Mouse (Mus musculus) kidney, postnatal 0 days (tissue): ENCODE data around the gene St8sia6. TPM values are rescaled to one million over a fixed set of nuclear protein-coding genes. Genes with fewer than 3 reads are reported as not detected.

Experiments
- ATAC-seq: fragments of 200-750 bp; cut with Nextera tagmentation; replicated peaks from 2 replicates; pipeline ENCODE4 v1.8.0; 2017; ENCODE audit warnings: low read depth, moderate number of reproducible peaks, moderate TSS enrichment, moderate library complexity; ENCODE audit not compliant: low FRiP score
- DNase-seq: peaks from one replicate; pipeline ENCODE4 v3.0.0-alpha.2; 2016; ENCODE audit warnings: low spot score
- H3K27ac ChIP-seq: fragments of 300-500 bp; sonication (generic); 2 replicates; pipeline ENCODE4 v1.5.1; 2014; ENCODE audit warnings: mild to moderate bottlenecking
- H3K27me3 ChIP-seq: fragments of 300-500 bp; sonication (generic); 2 replicates; pipeline ENCODE4 v1.6.1; 2014; ENCODE audit warnings: low read length, mixed read lengths; ENCODE audit not compliant: insufficient read depth
- H3K36me3 ChIP-seq: fragments of 300-500 bp; sonication (generic); 2 replicates; pipeline ENCODE4 v1.6.1; 2014; ENCODE audit warnings: low read length, mixed read lengths; ENCODE audit not compliant: insufficient read depth
- H3K4me1 ChIP-seq: fragments of 300-500 bp; sonication (generic); replicated peaks from 2 replicates; pipeline ENCODE4 v1.6.1; 2014; ENCODE audit warnings: antibody characterized with exemption, low read length, mixed read lengths; ENCODE audit not compliant: insufficient read depth
- H3K4me2 ChIP-seq: fragments of 300-500 bp; sonication (generic); 2 replicates; pipeline ENCODE4 v1.6.1; 2014; ENCODE audit warnings: mild to moderate bottlenecking, low read length, moderate library complexity, mixed read lengths
- H3K4me3 ChIP-seq: fragments of 300-500 bp; sonication (generic); replicated peaks from 2 replicates; pipeline ENCODE4 v1.5.1; 2014; ENCODE audit warnings: low read depth, low read length
- H3K9ac ChIP-seq: fragments of 300-500 bp; sonication (generic); 2 replicates; pipeline ENCODE4 v1.6.1; 2014; ENCODE audit warnings: low read depth, low read length
- H3K9me3 ChIP-seq: fragments of 300-500 bp; sonication (generic); replicated peaks from 2 replicates; pipeline ENCODE4 v1.6.1; 2016; ENCODE audit warnings: low read length, inconsistent platforms, mixed read lengths
- CTCF ChIP-seq: IDR thresholded peaks from 2 replicates; pipeline ENCODE4 v1.5.1; 2016; ENCODE audit warnings: antibody characterized with exemption, low read depth, mild to moderate bottlenecking, moderate library complexity
- WGBS: fragments of 180-500 bp; shearing (Covaris S2); extraction: QIAGEN DNeasy Blood & Tissue Kit; methylation state at CpG from one replicate; pipeline ENCODE4 v1.1.7; 2014; 5-methylcytosine and 5-hydroxymethylcytosine counted together
- polyA plus RNA-seq: library from polyadenylated mRNA; unstranded; fragments of >200 nt; fragmentation: Nextera tagmentation; extraction: Ambion mirVana; gene quantifications from 2 replicates; pipeline ENCODE4 v1.2.1, GENCODE M21; 2015

Gene St8sia6
- polyA plus RNA-seq, 1 experiment from 2014 or later, result 5.4 TPM

- Histone ChIP-seq H3K36me3 (no peaks in the 10 kb centered on the region), H3K4me1 (no peaks in the 10 kb centered on the region), H3K27ac (no peak overlapping the region), H3K9me3 (no peaks in the 10 kb centered on the region), H3K4me3 (no peak overlapping the region), H3K4me2 (no peak overlapping the region), H3K27me3 (no peaks in the 10 kb centered on the region), H3K9ac (no peak overlapping the region)
- WGBS, result 70% methylated on average over 3 of the region's 3 CpGs
- no peak for DNase-seq
- TF ChIP-seq CTCF, result no peak
- ATAC-seq, result no peak
Observed at GRCm38 (mm10) chr2:13725592-13725991, 68.3 kb downstream of the St8sia6 start.

GRCm38 (mm10) chr2:13722241-13722640 lies 71.6 kb downstream of the St8sia6 start:
- no peak for ATAC-seq
- no peak overlapping the region for H3K4me2 ChIP-seq
- no peak for DNase-seq

GRCm38 (mm10) chr2:13718628-13719185 lies 75.2 kb downstream of the St8sia6 start:
- Histone ChIP-seq H3K27me3 (no peaks in the 10 kb centered on the region), H3K4me3 (no peak overlapping the region), H3K27ac (no peak overlapping the region), H3K9me3 (no peaks in the 10 kb centered on the region), H3K36me3 (no peaks in the 10 kb centered on the region), H3K4me2 (no peak overlapping the region), H3K9ac (no peak overlapping the region), H3K4me1 (no peaks in the 10 kb centered on the region)
- ATAC-seq (no peak), DNase-seq (no peak)
- no peak for TF ChIP-seq CTCF
- 80% methylated on average over 6 of the region's 6 CpGs for WGBS

More at GRCm38 (mm10) chr2:13722241-13722640, 71.6 kb downstream of the St8sia6 start:
- H3K27me3 ChIP-seq, result no peaks in the 10 kb centered on the region
- 70% methylated on average over 4 of the region's 4 CpGs for WGBS
- H3K4me1 ChIP-seq, result no peaks in the 10 kb centered on the region
- no peaks in the 10 kb centered on the region for H3K9me3 ChIP-seq
- no peak overlapping the region for H3K9ac ChIP-seq
- TF ChIP-seq CTCF, result no peak
- no peaks in the 10 kb centered on the region for H3K36me3 ChIP-seq
- no peak overlapping the region for H3K27ac ChIP-seq
- H3K4me3 ChIP-seq, result no peak overlapping the region

GRCm38 (mm10) chr2:13708785-13709184 lies 85.1 kb downstream of the St8sia6 start:
- no peak overlapping the region for H3K27ac ChIP-seq
- 32% methylated on average over 1 of the region's 1 CpGs for WGBS
- no peaks in the 10 kb centered on the region for H3K36me3 ChIP-seq
- H3K4me3 ChIP-seq, result no peak overlapping the region
- H3K9me3 ChIP-seq, result no peaks in the 10 kb centered on the region
- H3K4me1 ChIP-seq, result no peaks in the 10 kb centered on the region
- ATAC-seq (no peak), DNase-seq (no peak)
- TF ChIP-seq CTCF, result no peak
- H3K9ac ChIP-seq, result no peak overlapping the region
- H3K4me2 ChIP-seq, result no peak overlapping the region
- no peaks in the 10 kb centered on the region for H3K27me3 ChIP-seq

GRCm38 (mm10) chr2:13697514-13697913 lies 96.3 kb downstream of the St8sia6 start:
- TF ChIP-seq CTCF, result no peak
- Histone ChIP-seq H3K36me3 (no peaks in the 10 kb centered on the region), H3K9me3 (no peaks in the 10 kb centered on the region), H3K4me3 (no peak overlapping the region), H3K4me2 (no peak overlapping the region), H3K9ac (no peak overlapping the region), H3K27ac (no peak overlapping the region), H3K27me3 (no peaks in the 10 kb centered on the region), H3K4me1 (no peaks in the 10 kb centered on the region)
- ATAC-seq, result no peak
- no peak for DNase-seq

- Histone ChIP-seq H3K27me3 (no peaks in the 10 kb centered on the region), H3K9ac (no peak overlapping the region), H3K9me3 (no peaks in the 10 kb centered on the region), H3K4me2 (no peak overlapping the region), H3K4me3 (no peak overlapping the region), H3K4me1 (no peaks in the 10 kb centered on the region), H3K36me3 (no peaks in the 10 kb centered on the region), H3K27ac (no peak overlapping the region)
- WGBS, result 76% methylated on average over 2 of the region's 2 CpGs
- TF ChIP-seq CTCF, result no peak
- no peak for ATAC-seq
- DNase-seq, result no peak
Observed at GRCm38 (mm10) chr2:13694417-13694816, 99.4 kb downstream of the St8sia6 start.

- no peaks in the 10 kb centered on the region for H3K27me3 ChIP-seq
- no peak overlapping the region for H3K27ac ChIP-seq
- no peak for TF ChIP-seq CTCF
- no peak for DNase-seq
- H3K4me2 ChIP-seq, result no peak overlapping the region
- WGBS, result 74% methylated on average over 4 of the region's 4 CpGs
- no peaks in the 10 kb centered on the region for H3K36me3 ChIP-seq
- H3K9me3 ChIP-seq, result no peaks in the 10 kb centered on the region
- no peak for ATAC-seq
- H3K9ac ChIP-seq, result no peak overlapping the region
- H3K4me3 ChIP-seq, result no peak overlapping the region
- H3K4me1 ChIP-seq, result no peaks in the 10 kb centered on the region
Observed at GRCm38 (mm10) chr2:13684380-13684779, 109.5 kb downstream of the St8sia6 start.
